Mouse (Mus musculus): ENCODE measurements around the gene Alox5ap. TPM values are rescaled to one million over a fixed set of nuclear protein-coding genes. Genes with fewer than 3 reads are reported as not detected.

Gene Alox5ap
- total and polyA plus RNA-seq, 3 experiments = 2.0 to 26.4 (median 9.9) TPM

DNA sequence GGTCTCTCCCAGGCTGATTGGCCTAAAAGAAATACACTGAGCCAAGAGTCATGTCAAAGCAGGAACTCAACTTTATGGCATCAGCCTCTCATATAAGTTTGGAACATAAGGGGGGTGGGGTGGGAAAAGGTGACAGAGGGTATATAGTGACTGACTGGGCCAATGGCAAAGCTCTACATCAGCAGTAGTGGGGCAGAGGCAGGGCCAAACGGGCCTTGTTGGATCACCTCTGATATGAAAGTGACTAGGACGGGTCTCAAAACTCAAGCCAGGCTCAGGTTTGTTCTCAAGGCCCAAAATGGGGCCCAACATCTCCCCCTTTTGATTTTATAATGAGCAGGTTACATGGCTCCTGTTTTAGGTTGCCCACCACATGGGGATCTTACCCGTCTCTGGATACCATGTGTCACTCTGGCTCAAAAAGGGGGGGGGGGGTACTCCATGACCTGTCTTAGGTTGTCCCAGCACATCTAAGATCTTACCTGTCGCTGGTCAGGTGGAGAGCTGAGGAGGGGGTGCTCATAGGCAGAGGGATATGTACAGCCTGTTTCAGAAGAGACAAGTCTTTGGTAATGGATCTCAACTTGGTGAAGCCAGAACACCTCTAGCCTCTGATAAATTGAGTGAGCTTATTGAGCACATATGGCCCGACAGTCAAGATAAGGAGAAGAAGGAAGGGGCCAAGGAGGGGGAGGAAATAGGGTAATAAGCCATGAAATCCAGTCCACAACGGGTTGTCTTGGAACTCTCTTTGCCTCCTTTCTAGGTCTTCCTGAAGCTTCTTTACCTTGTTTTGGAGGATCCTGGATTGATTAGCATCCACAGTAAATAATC lies 46.8 kb upstream of the Alox5ap start:
- Histone ChIP-seq H3K79me2 (replicated peaks; ENCODE audit: control insufficient read depth, extremely low read depth, insufficient read depth, poor library complexity, severe bottlenecking) (no peaks in the 10 kb centered on the region), H3K27me3 (replicated peaks) (no peaks in the 10 kb centered on the region), H3K4me2 (ENCODE audit: insufficient read depth, low read depth, poor library complexity, severe bottlenecking) (no peak overlapping the region), H3K36me3 (replicated peaks in 1 of 2; ENCODE audit: control insufficient read depth in 1 of 2, insufficient read depth in 1 of 2, low read length in 1 of 2) (peaks cover 33 to 47% of the 10 kb centered on the region in 2 experiments), H3K4me1 (ENCODE audit: control insufficient read depth in 1 of 2, insufficient read depth in 2 of 2) (peaks cover 0 to 4% of the 10 kb centered on the region in 2 experiments; a peak in 1 of 4 replicates), H3K9me3 (replicated peaks; ENCODE audit: low read length) (peaks cover 10% of the 10 kb centered on the region), H3K4me3 (replicated peaks in 1 of 3; ENCODE audit: low read depth in 2 of 3, low read length in 2 of 3, poor library complexity in 1 of 3) (no peak overlapping the region), H3K27ac (ENCODE audit: insufficient read depth, low read depth) (no peak overlapping the region), H3K9ac (ENCODE audit: insufficient read depth, low read depth) (no peak overlapping the region)
- in situ Hi-C loops (cut with MboI; ENCODE audit: low pct_ligation_motif_present, low pct_unique_long_range_greater_than_20kb, low sequenced_read_pairs) (no loop called here), dilution Hi-C loops (cut with MboI; ENCODE audit: extremely low pct_ligation_motif_present, extremely low pct_unique_long_range_greater_than_20kb, low sequenced_read_pairs) (no loop called here)
- TF ChIP-seq POLR2AphosphoS2 (IDR thresholded peaks at IDR 0.05; ENCODE audit: low read depth, low read length) (0 out of 2 replicates have a peak, but pooled peaks have one; percentile 46), E2F4 (IDR thresholded peaks at IDR 0.05; ENCODE audit: insufficient replicate concordance, low read depth, low read length) (no peak), POLR2A (IDR thresholded peaks at IDR 0.05; ENCODE audit: low read depth, low read length) (peak; percentile 34; the same call in 1 of the 2 replicates)
- no peak for DNase-seq (ENCODE audit: extremely low read depth)

DNA sequence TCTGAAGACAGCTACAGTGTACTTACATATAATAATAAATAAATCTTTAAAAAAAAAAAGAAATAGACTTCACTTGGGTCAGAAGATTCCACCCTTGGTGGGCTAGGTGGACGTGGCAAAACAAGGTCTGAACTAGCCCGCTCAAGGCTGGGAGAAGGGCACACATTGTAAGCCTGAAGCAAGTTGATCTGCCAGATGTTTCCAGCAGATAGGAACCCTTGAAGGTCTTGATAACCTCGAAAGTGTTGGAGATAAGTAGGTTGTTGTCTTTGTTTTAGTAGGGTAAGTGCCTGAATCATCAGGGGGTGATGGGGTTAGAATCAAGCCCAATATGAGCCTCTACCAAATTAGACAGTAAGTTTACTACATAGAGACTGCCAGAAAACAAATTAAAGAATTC lies 45.1 kb upstream of the Alox5ap start:
- no peak overlapping the region for H3K4me3 ChIP-seq (replicated peaks in 1 of 3; ENCODE audit: low read depth in 2 of 3, low read length in 2 of 3, poor library complexity in 1 of 3)
- in situ Hi-C loops (cut with MboI; ENCODE audit: low pct_ligation_motif_present, low pct_unique_long_range_greater_than_20kb, low sequenced_read_pairs) = no loop called here
- DNase-seq (ENCODE audit: extremely low read depth) = no peak
- H3K4me2 ChIP-seq (ENCODE audit: insufficient read depth, low read depth, poor library complexity, severe bottlenecking) = no peak overlapping the region
- TF ChIP-seq TBP (conservative IDR thresholded peaks at IDR 0.05; ENCODE audit: low read depth, low read length) = no peak
- TF ChIP-seq NRF1 (IDR thresholded peaks at IDR 0.05; ENCODE audit: low read depth, low read length) = no peak
- no peak for TF ChIP-seq KAT2A (IDR thresholded peaks at IDR 0.05; ENCODE audit: insufficient replicate concordance, low read length)
- no peak for TF ChIP-seq RAD21 (IDR thresholded peaks at IDR 0.05; ENCODE audit: low read depth, low read length)
- no peak for TF ChIP-seq HCFC1 (IDR thresholded peaks at IDR 0.05; ENCODE audit: low read depth, low read length)
- no peak for TF ChIP-seq CTCF (conservative IDR thresholded peaks at IDR 0.05 in 1 of 2, IDR thresholded peaks at IDR 0.05 in 1 of 2; ENCODE audit: low read depth in 2 of 2, low read length in 2 of 2)
- no peak for TF ChIP-seq JUN (IDR thresholded peaks at IDR 0.05; ENCODE audit: insufficient read depth, low read depth, low read length)
- no peak for TF ChIP-seq ETS1 (conservative IDR thresholded peaks at IDR 0.05; ENCODE audit: low read depth, low read length)
- no peak for TF ChIP-seq GABPA (IDR thresholded peaks at IDR 0.05; ENCODE audit: insufficient replicate concordance, low read depth, low read length)
- TF ChIP-seq MXI1 (IDR thresholded peaks at IDR 0.05; ENCODE audit: low read depth, low read length) = no peak
- no peak for TF ChIP-seq ZNF384 (IDR thresholded peaks at IDR 0.05; ENCODE audit: low read depth, low read length)
- no peak for TF ChIP-seq BHLHE40 (IDR thresholded peaks at IDR 0.05; ENCODE audit: low read depth, low read length)
- no peak for TF ChIP-seq MEF2A (IDR thresholded peaks at IDR 0.05; ENCODE audit: borderline replicate concordance, low read depth, low read length)
- TF ChIP-seq MAZ (IDR thresholded peaks at IDR 0.05; ENCODE audit: low read depth, low read length) = no peak
- no peak for TF ChIP-seq CHD1 (IDR thresholded peaks at IDR 0.05; ENCODE audit: low read depth, low read length)
- no peak for TF ChIP-seq JUND (conservative IDR thresholded peaks at IDR 0.05; ENCODE audit: low read depth, low read length)
- no peak for TF ChIP-seq ZC3H11A (IDR thresholded peaks at IDR 0.05; ENCODE audit: low read depth, low read length)
- peaks cover 15 to 30% of the 10 kb centered on the region in 2 experiments for H3K36me3 ChIP-seq (replicated peaks in 1 of 2; ENCODE audit: control insufficient read depth in 1 of 2, insufficient read depth in 1 of 2, low read length in 1 of 2)
- H3K27me3 ChIP-seq (replicated peaks) = no peaks in the 10 kb centered on the region
- no peak overlapping the region for H3K9ac ChIP-seq (ENCODE audit: insufficient read depth, low read depth)
- H3K79me2 ChIP-seq (replicated peaks; ENCODE audit: control insufficient read depth, extremely low read depth, insufficient read depth, poor library complexity, severe bottlenecking) = no peaks in the 10 kb centered on the region
- H3K9me3 ChIP-seq (replicated peaks; ENCODE audit: low read length) = peaks cover 10% of the 10 kb centered on the region
- peaks cover 5 to 12% of the 10 kb centered on the region in 2 experiments for H3K4me1 ChIP-seq (ENCODE audit: control insufficient read depth in 1 of 2, insufficient read depth in 2 of 2)
- H3K27ac ChIP-seq (ENCODE audit: insufficient read depth, low read depth) = no peak overlapping the region
- dilution Hi-C loops (cut with MboI; ENCODE audit: extremely low pct_ligation_motif_present, extremely low pct_unique_long_range_greater_than_20kb, low sequenced_read_pairs) = no loop called here

Data from CH12.LX (cell line).